Mouse (Mus musculus) heart, postnatal 25 days (tissue): ENCODE measurements around the gene Lonp2. TPM values are rescaled to one million over a fixed set of nuclear protein-coding genes. Genes with fewer than 3 reads are reported as not detected.

Experiments used
- DNase-seq: peaks from one replicate; pipeline ENCODE4 v3.0.0; 2022; ENCODE audit warnings: low spot score
- intact Hi-C: fragments of 180-260 bp; cut with DNase I; formaldehyde crosslinking; loops from one replicate; pipeline ENCODE4 v1.15.1; 2025
- total RNA-seq, 2 experiments: library from RNA; stranded (reverse); gene quantifications; 2 replicates each; pipeline ENCODE4 v1.2.3; 2021

The Lonp2 gene
- total RNA-seq, 2 experiments from 2014 or later = 74.9 to 75.2 TPM

- DNase-seq = no peak
- intact Hi-C loops = no loop called here
Observed at GRCm38 (mm10) chr8:86742605-86743345, 118.9 kb downstream of the Lonp2 start.

DNA sequence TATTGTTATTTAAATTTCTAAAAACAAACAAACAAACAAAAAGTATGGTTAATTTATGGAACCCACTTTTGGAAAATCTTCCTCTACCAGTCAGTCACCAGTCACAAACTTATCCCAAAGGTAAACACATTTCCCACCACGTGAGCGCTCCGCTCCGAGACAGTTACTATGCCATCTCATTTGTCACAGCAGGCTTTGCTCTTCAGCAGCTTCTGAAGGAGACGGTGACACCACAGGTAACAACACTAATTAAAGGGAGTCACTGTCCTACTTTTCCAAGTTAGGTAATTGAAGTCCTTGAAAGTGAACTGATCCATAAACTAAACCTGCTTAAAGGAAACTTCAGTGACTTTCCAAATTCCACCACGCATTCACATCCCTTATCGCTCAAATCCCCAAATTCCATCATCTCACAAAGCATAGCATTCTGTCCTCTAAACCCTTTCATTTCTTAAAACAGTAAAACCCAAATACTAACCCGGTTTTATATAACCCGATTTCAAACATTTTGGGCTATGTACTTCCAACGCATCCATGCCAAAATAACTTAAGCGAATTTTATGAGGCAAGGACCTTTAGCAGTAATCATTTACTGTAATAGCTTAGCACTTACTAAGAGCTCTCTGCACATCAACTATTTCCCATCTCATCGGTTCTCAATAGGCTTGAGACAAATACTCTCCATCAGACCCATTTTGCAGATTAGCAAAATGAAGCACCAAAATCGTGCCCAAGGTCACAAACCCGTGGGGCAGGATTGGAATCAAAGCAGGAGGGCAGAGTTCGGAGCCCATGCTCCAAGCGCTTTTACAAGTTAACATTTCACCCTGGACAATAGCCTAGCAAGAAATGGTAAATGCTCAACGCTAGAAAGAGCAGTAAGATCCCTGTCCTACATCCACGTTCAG is 120.7 kb downstream of the Lonp2 start:
- intact Hi-C loops = loop anchor here (5.0 kb wide), 1 partner anchor 138 kb away; no protein-coding TSS in a partner anchor

DNA sequence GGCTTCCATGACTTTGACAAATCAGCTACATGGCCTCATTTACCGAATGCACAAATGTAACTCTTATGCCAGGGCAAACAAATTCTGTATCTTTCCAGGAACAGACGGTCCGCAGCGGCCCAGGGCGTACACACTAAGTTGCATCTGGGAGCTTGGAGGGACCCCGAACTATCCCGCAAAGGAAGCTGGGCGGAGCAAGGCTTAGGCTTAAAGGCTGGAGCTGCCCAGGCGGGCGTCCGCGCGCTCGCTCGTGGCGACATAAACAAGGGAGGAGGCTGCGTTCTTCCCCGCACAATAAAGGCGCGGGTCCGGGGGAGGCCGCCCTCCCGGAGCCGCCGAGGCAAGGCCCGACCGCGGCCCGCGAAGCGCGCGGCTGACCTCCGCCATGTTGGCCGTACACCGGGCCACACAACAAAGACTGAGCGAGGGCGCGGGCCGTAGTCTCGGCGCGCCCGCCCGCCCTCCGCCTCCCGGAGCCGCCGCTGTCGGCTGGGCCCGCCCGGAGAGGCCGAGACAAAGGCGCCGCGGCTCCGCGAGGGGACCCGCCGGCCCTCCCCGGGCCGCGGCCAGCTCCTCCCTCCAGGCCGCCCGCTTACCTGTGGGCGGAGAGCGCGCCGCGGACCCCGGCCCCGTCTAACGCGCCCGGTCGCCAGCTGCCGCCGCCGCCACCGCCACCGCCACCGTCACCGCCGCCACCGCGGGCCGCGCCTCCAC is 121.5 kb downstream of the Lonp2 start, which contains the start of the genes Gm10638 and Siah1a:
Gene Gm10638 (plus strand): TSS at position 479 of the 714 bp plus-strand sequence.
Gene Siah1a (minus strand): TSS at position 714 of the 714 bp plus-strand sequence.
- intact Hi-C loops = loop anchor here (5.0 kb wide), 1 partner anchor 137 kb away; no protein-coding TSS in a partner anchor
- peak; percentile 40 for DNase-seq

More for the DNA sequence above, 120.7 kb downstream of the Lonp2 start:
- DNase-seq = no peak

- DNase-seq = peak; percentile 90
- intact Hi-C loops = loop anchor here (2.0 to 5.0 kb wide), 2 partner anchors 39 to 136 kb away; no protein-coding TSS in a partner anchor
Observed at GRCm38 (mm10) chr8:86745935-86746441, 122.1 kb downstream of the Lonp2 start.

DNA sequence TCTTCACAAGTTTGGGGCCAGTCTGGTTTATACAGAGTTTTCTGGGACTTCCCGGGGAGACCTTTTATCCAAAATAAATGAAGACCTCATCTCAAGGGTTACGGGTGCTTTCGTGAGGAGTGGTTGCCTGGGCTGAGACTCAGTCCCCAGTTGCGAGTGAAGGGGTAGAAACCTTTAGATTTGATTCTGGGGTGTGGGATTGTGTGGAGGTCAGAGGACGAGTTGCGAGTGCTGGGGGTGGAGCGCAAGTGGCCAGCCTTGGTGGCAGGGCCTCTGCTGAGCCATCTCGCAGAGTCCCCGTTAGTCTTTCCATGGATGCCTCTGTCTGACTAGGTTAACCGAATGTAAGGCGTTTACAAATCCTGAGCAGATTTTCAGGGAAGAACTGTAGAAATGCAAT is 122.7 kb downstream of the Lonp2 start:
- intact Hi-C loops = loop anchor here (2.0 to 5.0 kb wide), 2 partner anchors 38 to 136 kb away; no protein-coding TSS in a partner anchor
- DNase-seq = no peak

GRCm38 (mm10) chr8:86749842-86750241 is 126.0 kb downstream of the Lonp2 start:
- intact Hi-C loops = loop anchor here (5.0 kb wide), 1 partner anchor 132 kb away; no protein-coding TSS in a partner anchor
- DNase-seq = no peak

DNA sequence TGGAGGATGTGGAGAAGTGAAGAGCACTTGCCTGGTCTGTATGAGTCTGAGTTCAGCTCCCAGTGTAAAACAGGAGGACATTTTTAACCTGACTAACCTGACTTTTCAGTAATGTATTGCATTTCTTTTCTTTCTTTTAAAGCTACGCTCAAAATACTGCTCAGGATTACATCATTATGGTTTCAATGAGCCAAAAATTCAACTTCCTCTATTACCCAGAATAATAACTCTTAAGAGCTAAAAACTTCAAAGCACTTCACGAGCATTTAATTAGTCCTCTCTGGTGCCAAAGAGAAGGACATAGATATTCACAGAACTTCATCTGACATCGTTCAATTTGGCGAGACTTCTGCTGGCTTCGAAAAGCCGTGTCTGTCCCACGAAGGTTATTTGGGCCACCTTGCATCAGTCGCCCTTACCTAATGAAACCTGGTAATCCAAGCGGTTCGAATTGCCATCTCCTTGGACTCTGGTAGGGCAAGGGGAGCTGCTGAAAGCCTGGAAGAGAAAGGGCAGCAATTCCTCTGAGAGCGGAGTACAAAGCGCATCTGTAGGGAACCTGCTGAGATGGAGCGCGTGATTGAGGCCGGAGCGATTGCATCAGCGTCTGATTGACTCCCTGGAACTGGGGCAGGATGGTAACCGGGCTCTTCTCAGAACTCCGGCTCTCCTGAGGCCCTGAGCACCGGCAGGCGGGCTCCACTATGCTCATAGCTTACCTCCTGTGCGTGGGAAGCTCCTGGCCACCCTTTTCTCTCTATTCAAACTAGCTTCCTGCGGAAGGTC is 133.3 kb downstream of the Lonp2 start:
- DNase-seq = peak; percentile 6
- intact Hi-C loops = no loop called here

GRCm38 (mm10) chr8:86758651-86759050 is 134.8 kb downstream of the Lonp2 start:
- intact Hi-C loops = no loop called here
- DNase-seq = no peak

- intact Hi-C loops = no loop called here
Observed at GRCm38 (mm10) chr8:86759090-86759491, 135.2 kb downstream of the Lonp2 start.

DNA sequence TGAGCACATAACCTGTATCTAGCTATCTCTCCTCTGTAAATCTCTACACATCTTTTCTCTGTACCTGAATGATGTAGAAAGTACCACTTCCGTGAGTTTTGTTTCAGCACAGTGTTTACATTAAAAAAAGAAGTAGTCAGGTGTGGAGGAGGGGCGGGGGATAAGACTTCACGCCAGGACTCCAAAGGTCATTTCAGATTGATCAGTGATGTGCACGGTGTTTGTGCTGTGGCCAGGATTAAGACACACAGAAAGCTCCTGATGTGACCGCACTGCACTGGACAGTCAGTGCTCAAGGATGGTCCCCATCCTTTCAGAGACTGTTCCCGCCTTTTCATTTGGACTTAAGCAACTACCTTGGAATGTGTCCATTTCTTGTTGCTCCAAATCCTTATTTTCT is 136.9 kb downstream of the Lonp2 start:
- intact Hi-C loops = no loop called here
- DNase-seq = no peak

More at GRCm38 (mm10) chr8:86759090-86759491, 135.2 kb downstream of the Lonp2 start:
- no peak for DNase-seq

DNA sequence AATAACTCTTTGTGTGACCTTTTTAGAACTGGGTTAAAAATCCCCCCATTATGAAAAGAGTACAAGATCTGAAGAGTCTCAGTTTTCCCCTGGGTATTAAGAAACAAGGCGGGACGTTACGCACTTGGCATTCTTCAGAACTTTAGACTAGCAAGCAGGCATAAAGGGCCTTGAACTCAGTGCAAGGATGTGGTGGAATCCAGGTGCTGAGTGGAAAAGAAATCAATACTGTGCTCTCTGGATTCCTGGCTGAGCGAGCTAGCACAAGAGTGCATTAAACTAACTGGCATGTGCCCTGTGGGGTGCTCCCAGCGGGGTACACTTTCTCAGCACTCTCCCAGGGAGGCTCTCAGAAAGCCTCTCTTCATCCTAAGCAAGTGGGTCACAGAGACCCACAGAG is 139.0 kb downstream of the Lonp2 start:
- intact Hi-C loops = no loop called here
- no peak for DNase-seq

- intact Hi-C loops = no loop called here
- no peak for DNase-seq
Observed at GRCm38 (mm10) chr8:86765155-86765554, 141.3 kb downstream of the Lonp2 start.

- intact Hi-C loops = no loop called here
- DNase-seq = no peak
Observed at GRCm38 (mm10) chr8:86765669-86766068, 141.8 kb downstream of the Lonp2 start.

GRCm38 (mm10) chr8:86766548-86767211 is 142.8 kb downstream of the Lonp2 start:
- intact Hi-C loops = no loop called here
- no peak for DNase-seq

DNA sequence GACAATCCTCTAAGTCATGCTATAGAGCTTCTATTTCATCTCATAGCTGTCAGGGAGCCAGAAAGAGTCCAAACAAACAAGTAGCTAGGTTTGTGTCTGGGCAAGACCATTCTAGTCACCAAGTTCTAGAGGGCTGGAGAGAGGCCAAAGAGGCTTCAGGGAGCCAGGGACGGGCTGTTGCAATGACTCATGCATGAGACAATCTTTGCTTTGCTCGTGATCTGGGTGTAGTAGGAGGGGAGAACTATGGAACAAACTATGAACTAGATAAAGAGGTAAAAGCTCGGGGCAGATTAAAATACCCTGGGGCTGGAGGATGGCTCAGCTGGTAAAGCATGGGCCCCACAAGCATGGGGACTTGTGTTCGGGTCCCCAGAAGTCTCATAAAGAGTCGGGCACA is 144.7 kb downstream of the Lonp2 start:
- DNase-seq = peak; percentile 44
- intact Hi-C loops = no loop called here

- intact Hi-C loops = no loop called here
- DNase-seq = no peak
Observed at GRCm38 (mm10) chr8:86769945-86770715, 146.3 kb downstream of the Lonp2 start.
